Mouse (Mus musculus): ENCODE results near the gene 4930519G04Rik. TPM values are rescaled to one million over a fixed set of nuclear protein-coding genes. Genes with fewer than 3 reads are reported as not detected.
"Not testable (repeated sequence)": the region's sequence is repeated elsewhere in the genome, so short reads cannot be mapped to it uniquely, and the experiment has no call there.

Gene 4930519G04Rik
- polyA plus RNA-seq, 1 experiment from 2014 or later: not detected

DNA sequence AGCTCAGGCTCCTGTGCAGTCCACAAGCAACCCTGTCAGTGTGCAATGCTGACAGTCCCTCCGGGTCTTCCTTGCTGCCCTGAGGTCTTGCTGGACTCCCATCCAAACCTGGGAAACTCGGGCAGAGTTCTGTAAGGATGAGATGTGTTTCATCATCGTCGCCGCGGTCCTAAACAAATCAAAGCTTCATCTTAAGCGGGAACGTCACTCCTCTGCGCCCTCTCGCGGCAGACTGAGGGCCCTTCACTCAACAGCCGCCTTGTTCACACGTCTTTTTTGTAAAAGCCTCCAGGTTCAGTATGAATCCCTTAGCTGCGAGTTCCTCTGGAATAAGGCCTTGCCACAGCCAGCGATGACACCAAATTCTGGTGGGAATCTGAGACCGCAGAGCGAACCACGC, 5.8 kb downstream of the 4930519G04Rik start:
- H3K4me2 ChIP-seq (ENCODE audit: low read length): peak overlapping the region; percentile 61
- H3K27me3 ChIP-seq (ENCODE audit: control insufficient read depth, insufficient read depth, low read depth, low read length): no peaks in the 10 kb centered on the region; the same call in 1 of the 2 replicates
- peak overlapping the region; percentile 33 for H3K4me3 ChIP-seq (ENCODE audit: low read depth, low read length)
- peaks cover 4% of the 10 kb centered on the region; the same call in 1 of the 2 replicates for H3K4me1 ChIP-seq (ENCODE audit: control insufficient read depth, insufficient read depth, low read length)
- peak overlapping the region; percentile 65 for H3K27ac ChIP-seq (ENCODE audit: low read length)
- no peaks in the 10 kb centered on the region for H3K9me3 ChIP-seq (replicated peaks; ENCODE audit: control insufficient read depth, low read length, poor library complexity, severe bottlenecking)
- peak; percentile 60; the same call in 1 of the 2 replicates for ATAC-seq
- WGBS: 3% methylated on average over 18 of the region's 18 CpGs
- H3K36me3 ChIP-seq (ENCODE audit: control insufficient read depth, insufficient read depth, low read length): no peaks in the 10 kb centered on the region
- H3K9ac ChIP-seq (ENCODE audit: low read depth, low read length): peak overlapping the region; percentile 61

DNA sequence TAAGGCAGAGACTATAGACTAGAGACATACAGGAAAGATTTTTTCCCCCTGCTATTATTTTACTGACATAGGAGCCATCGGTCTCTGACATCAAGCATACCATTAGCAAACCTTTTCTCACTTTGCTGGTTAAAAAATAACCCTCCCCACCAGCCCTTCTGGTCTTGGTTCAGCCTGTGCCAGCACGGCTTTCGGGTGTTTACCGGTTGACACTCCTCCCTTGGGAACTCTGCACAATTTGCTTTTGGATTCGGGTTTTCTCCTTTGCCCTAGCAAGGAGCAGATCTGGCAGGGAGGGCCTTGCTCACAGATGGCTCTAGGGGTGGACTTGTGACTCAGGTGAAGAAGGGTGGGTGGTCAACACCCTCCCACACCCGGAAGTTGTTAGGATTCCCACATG, 8.3 kb downstream of the 4930519G04Rik start:
- no peak for ATAC-seq
- no peak overlapping the region for H3K9ac ChIP-seq (ENCODE audit: low read depth, low read length)
- no peaks in the 10 kb centered on the region; the same call in 1 of the 2 replicates for H3K27me3 ChIP-seq (ENCODE audit: control insufficient read depth, insufficient read depth, low read depth, low read length)
- 75% methylated on average over 6 of the region's 6 CpGs for WGBS
- no peak overlapping the region for H3K4me2 ChIP-seq (ENCODE audit: low read length)
- peaks cover 4% of the 10 kb centered on the region; the same call in 1 of the 2 replicates for H3K4me1 ChIP-seq (ENCODE audit: control insufficient read depth, insufficient read depth, low read length)
- no peaks in the 10 kb centered on the region for H3K9me3 ChIP-seq (replicated peaks; ENCODE audit: control insufficient read depth, low read length, poor library complexity, severe bottlenecking)
- no peaks in the 10 kb centered on the region for H3K36me3 ChIP-seq (ENCODE audit: control insufficient read depth, insufficient read depth, low read length)
- H3K4me3 ChIP-seq (ENCODE audit: low read depth, low read length): no peak overlapping the region
- H3K27ac ChIP-seq (ENCODE audit: low read length): no peak overlapping the region

DNA sequence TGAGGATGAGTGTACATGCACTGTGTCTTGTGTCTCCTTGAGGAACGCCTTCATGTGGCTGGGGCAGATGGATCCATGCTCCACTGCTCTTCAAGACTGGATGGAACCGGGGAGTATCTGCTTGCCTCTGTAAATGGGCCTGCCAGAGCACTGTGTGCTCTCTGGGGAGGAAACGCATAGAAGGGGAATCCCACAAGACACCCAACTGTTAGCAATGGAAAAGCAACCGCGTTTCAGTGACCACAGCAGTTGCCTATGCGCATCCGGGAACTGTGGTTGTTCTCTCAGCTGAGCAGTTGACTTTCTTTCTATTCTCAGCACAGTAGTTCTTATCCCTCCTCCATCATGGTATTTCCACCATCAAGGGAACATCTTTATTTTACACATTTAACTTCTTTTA, 11.3 kb downstream of the 4930519G04Rik start:
- no peak overlapping the region for H3K4me2 ChIP-seq (ENCODE audit: low read length)
- peaks cover 8% of the 10 kb centered on the region; the same call in 1 of the 2 replicates for H3K9me3 ChIP-seq (replicated peaks; ENCODE audit: control insufficient read depth, low read length, poor library complexity, severe bottlenecking)
- ATAC-seq: no peak
- H3K4me1 ChIP-seq (ENCODE audit: control insufficient read depth, insufficient read depth, low read length): no peaks in the 10 kb centered on the region
- no peak overlapping the region for H3K4me3 ChIP-seq (ENCODE audit: low read depth, low read length)
- H3K27me3 ChIP-seq (ENCODE audit: control insufficient read depth, insufficient read depth, low read depth, low read length): no peaks in the 10 kb centered on the region
- H3K9ac ChIP-seq (ENCODE audit: low read depth, low read length): no peak overlapping the region
- no peak overlapping the region for H3K27ac ChIP-seq (ENCODE audit: low read length)
- 79% methylated on average over 7 of the region's 7 CpGs for WGBS
- no peaks in the 10 kb centered on the region for H3K36me3 ChIP-seq (ENCODE audit: control insufficient read depth, insufficient read depth, low read length)

DNA sequence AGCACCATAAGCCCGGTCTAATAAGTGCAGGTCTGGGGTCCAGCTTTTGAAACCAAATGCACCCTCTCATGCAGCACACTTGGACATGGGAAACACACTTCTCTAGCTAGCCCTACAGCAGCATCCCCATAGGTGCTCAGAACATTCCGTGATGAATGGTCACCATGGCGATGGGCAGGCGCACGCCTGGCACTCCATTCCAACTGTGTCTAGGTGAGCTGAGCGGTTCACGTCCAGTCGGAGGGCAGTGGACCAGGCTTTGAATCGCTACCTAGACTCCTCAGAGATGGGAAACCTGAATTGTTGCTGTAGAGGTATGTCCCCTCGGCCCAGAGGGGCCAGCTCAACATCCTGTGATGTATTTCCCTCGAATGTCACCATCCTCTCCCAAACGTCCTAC, 11.8 kb downstream of the 4930519G04Rik start:
- H3K9ac ChIP-seq (ENCODE audit: low read depth, low read length): no peak overlapping the region
- no peak for ATAC-seq
- WGBS: 87% methylated on average over 12 of the region's 12 CpGs
- no peak overlapping the region for H3K4me3 ChIP-seq (ENCODE audit: low read depth, low read length)
- no peaks in the 10 kb centered on the region for H3K27me3 ChIP-seq (ENCODE audit: control insufficient read depth, insufficient read depth, low read depth, low read length)
- H3K9me3 ChIP-seq (replicated peaks; ENCODE audit: control insufficient read depth, low read length, poor library complexity, severe bottlenecking): peaks cover 8% of the 10 kb centered on the region; the same call in 1 of the 2 replicates
- no peaks in the 10 kb centered on the region for H3K36me3 ChIP-seq (ENCODE audit: control insufficient read depth, insufficient read depth, low read length)
- H3K27ac ChIP-seq (ENCODE audit: low read length): no peak overlapping the region
- no peak overlapping the region for H3K4me2 ChIP-seq (ENCODE audit: low read length)
- H3K4me1 ChIP-seq (ENCODE audit: control insufficient read depth, insufficient read depth, low read length): no peaks in the 10 kb centered on the region

DNA sequence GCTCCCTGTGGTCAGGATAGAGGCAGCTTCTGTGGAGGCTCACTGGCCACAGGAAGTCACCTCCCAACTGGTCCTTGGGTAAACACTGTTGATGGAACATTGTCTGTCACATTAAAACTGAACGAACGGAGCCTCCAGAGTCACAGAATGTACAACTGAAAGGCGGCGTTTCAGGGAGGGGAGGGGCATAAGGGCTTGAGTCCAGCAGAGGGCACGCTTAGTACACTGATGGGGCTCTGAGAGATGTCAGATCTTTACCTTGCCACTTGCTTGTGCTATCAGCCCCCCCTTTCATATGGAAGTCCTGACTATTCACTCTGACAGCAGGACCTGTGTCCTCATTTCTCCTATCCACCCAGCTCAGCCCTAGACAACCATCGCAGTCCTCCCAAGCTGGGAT, 22.4 kb downstream of the 4930519G04Rik start:
- no peaks in the 10 kb centered on the region for H3K9me3 ChIP-seq (replicated peaks; ENCODE audit: control insufficient read depth, low read length, poor library complexity, severe bottlenecking)
- H3K4me2 ChIP-seq (ENCODE audit: low read length): no peak overlapping the region
- no peaks in the 10 kb centered on the region for H3K27me3 ChIP-seq (ENCODE audit: control insufficient read depth, insufficient read depth, low read depth, low read length)
- 52% methylated on average over 6 of the region's 6 CpGs for WGBS
- ATAC-seq: no peak
- no peaks in the 10 kb centered on the region for H3K36me3 ChIP-seq (ENCODE audit: control insufficient read depth, insufficient read depth, low read length)
- H3K4me3 ChIP-seq (ENCODE audit: low read depth, low read length): no peak overlapping the region
- H3K27ac ChIP-seq (ENCODE audit: low read length): no peak overlapping the region
- H3K4me1 ChIP-seq (ENCODE audit: control insufficient read depth, insufficient read depth, low read length): no peaks in the 10 kb centered on the region
- H3K9ac ChIP-seq (ENCODE audit: low read depth, low read length): no peak overlapping the region

DNA sequence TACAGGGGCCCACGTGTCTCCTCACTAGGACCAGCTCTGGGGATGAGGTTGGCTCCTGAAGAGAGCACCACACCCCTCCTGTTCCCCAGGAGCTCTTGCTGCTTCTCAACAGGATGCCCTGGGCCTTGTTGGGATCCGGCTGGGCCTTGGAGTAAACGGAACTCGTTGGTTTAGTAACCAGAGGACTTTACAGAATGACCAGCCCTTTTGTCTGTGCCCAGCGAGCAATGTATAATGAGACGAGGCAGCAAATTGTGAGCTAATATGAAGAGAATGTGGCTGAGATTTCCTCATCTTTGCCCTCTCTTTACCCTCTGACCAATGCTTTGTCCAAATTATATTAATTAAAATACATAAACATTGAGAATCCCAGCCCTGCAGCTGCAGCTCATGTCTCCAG, 22.9 kb downstream of the 4930519G04Rik start:
- no peak overlapping the region for H3K27ac ChIP-seq (ENCODE audit: low read length)
- no peak overlapping the region for H3K9ac ChIP-seq (ENCODE audit: low read depth, low read length)
- 26% methylated on average over 6 of the region's 6 CpGs for WGBS
- no peaks in the 10 kb centered on the region for H3K9me3 ChIP-seq (replicated peaks; ENCODE audit: control insufficient read depth, low read length, poor library complexity, severe bottlenecking)
- H3K4me3 ChIP-seq (ENCODE audit: low read depth, low read length): no peak overlapping the region
- ATAC-seq: no peak
- no peak overlapping the region for H3K4me2 ChIP-seq (ENCODE audit: low read length)
- no peaks in the 10 kb centered on the region for H3K36me3 ChIP-seq (ENCODE audit: control insufficient read depth, insufficient read depth, low read length)
- no peaks in the 10 kb centered on the region for H3K4me1 ChIP-seq (ENCODE audit: control insufficient read depth, insufficient read depth, low read length)
- no peaks in the 10 kb centered on the region for H3K27me3 ChIP-seq (ENCODE audit: control insufficient read depth, insufficient read depth, low read depth, low read length)

DNA sequence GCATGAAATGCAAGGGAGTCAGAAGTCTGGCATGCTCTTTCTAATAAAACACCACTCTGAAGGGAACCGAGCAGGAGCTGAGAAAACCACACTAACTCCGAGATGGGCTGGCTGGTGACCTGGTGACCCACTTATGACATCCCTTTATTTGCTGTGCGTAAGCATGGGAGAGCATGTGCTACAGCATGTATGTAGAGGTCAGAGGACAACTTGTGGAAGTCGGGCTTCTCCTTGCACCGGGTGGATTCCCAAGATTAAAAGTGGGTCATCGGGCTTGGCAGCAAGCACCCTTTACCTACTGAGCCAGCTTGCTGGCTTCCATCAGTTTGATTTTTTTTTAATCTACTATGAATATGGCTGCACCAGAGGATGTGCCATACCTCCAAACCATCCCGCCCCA, 24.0 kb downstream of the 4930519G04Rik start:
- 61% methylated on average over 7 of the region's 7 CpGs for WGBS
- H3K27me3 ChIP-seq (ENCODE audit: control insufficient read depth, insufficient read depth, low read depth, low read length): no peaks in the 10 kb centered on the region
- ATAC-seq: no peak
- no peaks in the 10 kb centered on the region for H3K9me3 ChIP-seq (replicated peaks; ENCODE audit: control insufficient read depth, low read length, poor library complexity, severe bottlenecking)
- H3K36me3 ChIP-seq (ENCODE audit: control insufficient read depth, insufficient read depth, low read length): no peaks in the 10 kb centered on the region
- no peak overlapping the region for H3K9ac ChIP-seq (ENCODE audit: low read depth, low read length)
- no peak overlapping the region for H3K27ac ChIP-seq (ENCODE audit: low read length)
- H3K4me2 ChIP-seq (ENCODE audit: low read length): no peak overlapping the region
- H3K4me3 ChIP-seq (ENCODE audit: low read depth, low read length): no peak overlapping the region
- H3K4me1 ChIP-seq (ENCODE audit: control insufficient read depth, insufficient read depth, low read length): no peaks in the 10 kb centered on the region

DNA sequence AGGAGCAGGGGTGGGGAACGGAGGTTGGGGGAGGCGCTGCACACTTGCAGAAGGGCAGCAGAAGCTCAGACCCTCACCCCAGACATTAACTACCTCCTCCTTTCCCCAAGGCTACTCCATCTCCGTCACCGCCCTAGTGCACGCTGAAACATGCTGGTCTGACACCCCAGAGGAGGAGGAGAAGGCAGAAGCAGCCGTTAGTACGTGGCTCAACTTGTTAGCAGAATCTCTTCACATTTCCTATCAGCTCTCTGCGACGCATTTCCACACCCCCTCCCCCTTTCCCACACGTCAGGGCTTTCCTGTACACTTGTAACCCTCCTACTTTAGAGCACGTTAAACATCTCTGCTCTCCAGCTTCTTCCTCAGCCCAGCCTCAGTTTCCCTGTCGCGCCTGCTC, 25.9 kb downstream of the 4930519G04Rik start:
- H3K4me1 ChIP-seq (ENCODE audit: control insufficient read depth, insufficient read depth, low read length): no peaks in the 10 kb centered on the region
- no peak overlapping the region for H3K27ac ChIP-seq (ENCODE audit: low read length)
- no peak overlapping the region for H3K4me3 ChIP-seq (ENCODE audit: low read depth, low read length)
- no peak overlapping the region for H3K4me2 ChIP-seq (ENCODE audit: low read length)
- no peaks in the 10 kb centered on the region for H3K27me3 ChIP-seq (ENCODE audit: control insufficient read depth, insufficient read depth, low read depth, low read length)
- H3K9me3 ChIP-seq (replicated peaks; ENCODE audit: control insufficient read depth, low read length, poor library complexity, severe bottlenecking): no peaks in the 10 kb centered on the region
- 72% methylated on average over 13 of the region's 13 CpGs for WGBS
- H3K9ac ChIP-seq (ENCODE audit: low read depth, low read length): no peak overlapping the region
- ATAC-seq: no peak
- H3K36me3 ChIP-seq (ENCODE audit: control insufficient read depth, insufficient read depth, low read length): no peaks in the 10 kb centered on the region

DNA sequence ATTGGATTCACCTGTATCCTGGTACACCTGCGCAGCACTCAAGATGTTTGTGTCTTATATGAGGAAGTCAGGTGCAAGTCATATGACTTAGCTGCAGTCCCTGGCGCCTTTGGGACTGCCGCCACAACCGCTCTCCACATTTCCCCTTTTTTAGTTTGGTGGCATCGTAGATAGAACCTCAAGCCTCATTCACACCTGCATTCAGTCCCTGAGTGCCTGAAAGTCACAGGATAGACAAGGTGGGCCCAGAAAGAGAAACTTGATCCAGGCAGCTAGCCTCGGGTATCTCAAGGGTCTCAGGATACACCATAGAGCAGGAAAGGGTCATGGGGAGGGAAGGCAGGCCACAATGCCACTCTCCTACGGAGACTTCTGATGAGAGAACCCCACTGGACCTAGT, 28.9 kb downstream of the 4930519G04Rik start:
- not testable (repeated sequence) for H3K9ac ChIP-seq (ENCODE audit: low read depth, low read length); H3K27ac ChIP-seq (ENCODE audit: low read length); H3K4me3 ChIP-seq (ENCODE audit: low read depth, low read length); H3K4me2 ChIP-seq (ENCODE audit: low read length); H3K27me3 ChIP-seq (ENCODE audit: control insufficient read depth, insufficient read depth, low read depth, low read length); ATAC-seq; H3K9me3 ChIP-seq (replicated peaks; ENCODE audit: control insufficient read depth, low read length, poor library complexity, severe bottlenecking); H3K36me3 ChIP-seq (ENCODE audit: control insufficient read depth, insufficient read depth, low read length); H3K4me1 ChIP-seq (ENCODE audit: control insufficient read depth, insufficient read depth, low read length)
- 88% methylated on average over 6 of the region's 7 CpGs for WGBS

All from midbrain, embryonic 16.5 days (tissue).